Mouse (Mus musculus): ENCODE measurements around the gene Lrp2.

Lrp2 gene

GRCm38 (mm10) chr2:69405692-69406091, 180.2 kb downstream of the Lrp2 start:
- DNase-seq (ENCODE audit: low spot score in 2 of 2) = no peak

GRCm38 (mm10) chr2:69402309-69402708, 183.6 kb downstream of the Lrp2 start:
- no peak for DNase-seq (ENCODE audit: low spot score in 2 of 2)

GRCm38 (mm10) chr2:69401891-69402290, 184.0 kb downstream of the Lrp2 start:
- no peak for DNase-seq (ENCODE audit: low spot score in 2 of 2)

GRCm38 (mm10) chr2:69400866-69401604, 184.8 kb downstream of the Lrp2 start:
- DNase-seq (ENCODE audit: low spot score in 2 of 2) = no peak

GRCm38 (mm10) chr2:69396760-69397435, 189.0 kb downstream of the Lrp2 start:
- no peak for DNase-seq (ENCODE audit: low spot score in 2 of 2)

GRCm38 (mm10) chr2:69395597-69396248, 190.1 kb downstream of the Lrp2 start:
- no peak for DNase-seq (ENCODE audit: low spot score in 2 of 2)

GRCm38 (mm10) chr2:69393947-69394346, 191.9 kb downstream of the Lrp2 start:
- no peak for DNase-seq (ENCODE audit: low spot score in 2 of 2)

- no peak for DNase-seq (ENCODE audit: low spot score in 2 of 2)
Observed at GRCm38 (mm10) chr2:69386118-69386871, 199.6 kb downstream of the Lrp2 start.

- no peak for DNase-seq (ENCODE audit: low spot score in 2 of 2)
Observed at GRCm38 (mm10) chr2:69382838-69383237, 203.0 kb downstream of the Lrp2 start.

GRCm38 (mm10) chr2:69381740-69382139, 204.1 kb downstream of the Lrp2 start:
- DNase-seq (ENCODE audit: low spot score in 2 of 2) = peak in 1 of 2 experiments; percentile 20

- peak; percentile 24 to 63 for DNase-seq (ENCODE audit: low spot score in 2 of 2)
Observed at GRCm38 (mm10) chr2:69380281-69380680, 205.6 kb downstream of the Lrp2 start, which contains the start of gene Dhrs9. TSS of gene Dhrs9 (plus strand) at chr2:69380445.

GRCm38 (mm10) chr2:69379801-69380200, 206.1 kb downstream of the Lrp2 start:
- DNase-seq (ENCODE audit: low spot score in 2 of 2) = no peak

GRCm38 (mm10) chr2:69376780-69377179, 209.1 kb downstream of the Lrp2 start:
- no peak for DNase-seq (ENCODE audit: low spot score in 2 of 2)

Data from spleen, postnatal 4 days (tissue).